Mouse (Mus musculus) lung, embryonic 15.5 days (tissue): ENCODE measurements around the gene Mtus2. TPM values are rescaled to one million over a fixed set of nuclear protein-coding genes. Genes with fewer than 3 reads are reported as not detected.

Source experiments
- ATAC-seq: fragments of 200-750 bp; cut with Nextera tagmentation; 2 replicates; pipeline ENCODE4 v1.8.0; 2017; ENCODE audit warnings: moderate number of reproducible peaks, borderline replicate concordance; ENCODE audit not compliant: low FRiP score, low TSS enrichment; ENCODE audit errors: extremely low read depth
- H3K27ac ChIP-seq: fragments of 300-500 bp; sonication (generic); 2 replicates; pipeline ENCODE4 v1.5.1; 2015; ENCODE audit warnings: moderate library complexity, mild to moderate bottlenecking, inconsistent platforms
- H3K27me3 ChIP-seq: fragments of 300-500 bp; sonication (generic); 2 replicates; pipeline ENCODE4 v1.6.1; 2015; ENCODE audit warnings: inconsistent platforms
- H3K36me3 ChIP-seq: fragments of 300-500 bp; sonication (generic); 2 replicates; pipeline ENCODE4 v1.6.1; 2015; ENCODE audit warnings: inconsistent platforms
- H3K4me1 ChIP-seq: fragments of 300-500 bp; sonication (generic); 2 replicates; pipeline ENCODE4 v1.6.1; 2015; ENCODE audit warnings: inconsistent platforms
- H3K4me2 ChIP-seq: fragments of 300-500 bp; sonication (generic); 2 replicates; pipeline ENCODE4 v1.6.1; 2015; ENCODE audit warnings: inconsistent platforms, mild to moderate bottlenecking, moderate library complexity
- H3K4me3 ChIP-seq: fragments of 300-500 bp; sonication (generic); 2 replicates; pipeline ENCODE4 v1.5.1; 2015; ENCODE audit warnings: mild to moderate bottlenecking, inconsistent platforms
- H3K9ac ChIP-seq: fragments of 300-500 bp; sonication (generic); 2 replicates; pipeline ENCODE4 v1.6.1; 2015; ENCODE audit warnings: inconsistent platforms
- H3K9me3 ChIP-seq: fragments of 300-500 bp; sonication (generic); 2 replicates; pipeline ENCODE4 v1.6.1; 2016; ENCODE audit warnings: inconsistent platforms
- WGBS: fragments of 180-500 bp; shearing (Covaris S2); methylation state at CpG from one replicate; pipeline ENCODE4 v1.1.7; 2015; 5-methylcytosine and 5-hydroxymethylcytosine counted together
- polyA plus RNA-seq: library from polyadenylated mRNA; unstranded; fragments of >200 nt; fragmentation: Nextera tagmentation; extraction: Ambion mirVana; gene quantifications from 2 replicates; pipeline ENCODE4 v1.2.1, GENCODE M21; 2015

Mtus2 gene
- polyA plus RNA-seq, 1 experiment from 2014 or later = 8.5 TPM

DNA sequence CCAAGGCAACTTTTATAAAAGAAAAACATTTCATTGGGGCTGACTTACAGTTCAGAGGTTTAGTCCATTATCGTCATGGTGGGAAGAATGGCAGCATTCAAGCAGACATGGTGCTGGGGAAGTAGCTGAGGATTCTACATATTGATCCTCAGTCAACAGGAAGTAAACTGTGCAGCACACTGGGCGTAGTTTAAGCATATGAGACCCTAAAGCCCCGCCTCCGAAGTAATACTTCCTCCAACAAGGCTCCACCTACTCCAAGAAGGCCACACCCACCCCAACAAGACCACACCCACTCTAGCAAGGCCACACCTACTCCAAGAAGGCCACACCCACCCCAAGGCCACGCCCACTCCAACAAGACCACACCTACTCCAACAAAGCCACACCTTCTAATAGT is 55.0 kb downstream of the Mtus2 start:
- Histone ChIP-seq H3K4me3 (no peak overlapping the region), H3K27ac (no peak overlapping the region), H3K27me3 (no peaks in the 10 kb centered on the region), H3K4me2 (no peak overlapping the region), H3K36me3 (no peaks in the 10 kb centered on the region), H3K9ac (no peak overlapping the region), H3K4me1 (no peaks in the 10 kb centered on the region), H3K9me3 (no peaks in the 10 kb centered on the region)
- no peak for ATAC-seq
- WGBS = 82% methylated on average over 5 of the region's 5 CpGs

DNA sequence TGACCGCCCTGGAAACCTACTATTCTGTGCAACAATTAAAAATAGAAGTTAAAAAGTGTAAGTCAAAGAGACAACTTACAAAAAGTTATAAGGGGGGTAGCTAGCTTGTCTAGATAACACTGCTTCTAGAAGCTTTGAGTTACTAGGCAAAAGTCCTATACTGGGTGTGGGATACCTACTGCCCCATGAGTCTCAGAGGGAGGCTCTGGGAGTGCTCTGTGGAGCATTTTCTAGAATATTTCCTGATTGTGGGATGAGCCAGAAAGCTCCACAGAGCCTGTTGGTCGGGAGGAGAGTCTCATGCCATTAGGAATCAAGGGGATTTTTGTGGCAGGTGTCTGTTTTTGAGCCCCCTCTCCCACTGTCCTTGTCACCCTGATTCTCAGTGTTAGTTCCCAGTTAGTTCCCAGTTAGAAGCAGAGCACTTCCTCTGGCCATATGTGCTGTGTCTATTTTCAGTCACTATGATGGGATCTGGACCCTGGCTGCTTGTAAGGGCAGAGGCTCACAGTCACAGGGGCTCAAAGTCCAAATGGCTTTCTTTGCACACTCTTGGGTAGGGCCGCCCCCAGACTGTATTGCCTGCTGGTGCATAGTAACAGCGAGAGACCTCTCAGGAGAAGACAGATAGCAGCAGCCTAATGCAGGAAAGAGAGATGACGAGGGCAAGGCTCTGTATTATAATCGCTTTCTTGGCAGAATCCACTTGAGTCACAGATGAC is 57.2 kb downstream of the Mtus2 start:
- H3K4me3 ChIP-seq = no peak overlapping the region
- H3K27me3 ChIP-seq = no peaks in the 10 kb centered on the region
- ATAC-seq = no peak
- H3K9me3 ChIP-seq = no peaks in the 10 kb centered on the region
- no peaks in the 10 kb centered on the region for H3K36me3 ChIP-seq
- WGBS = 69% methylated on average over 6 of the region's 6 CpGs
- H3K4me2 ChIP-seq = no peak overlapping the region
- H3K9ac ChIP-seq = no peak overlapping the region
- H3K27ac ChIP-seq = no peak overlapping the region
- H3K4me1 ChIP-seq = no peaks in the 10 kb centered on the region

DNA sequence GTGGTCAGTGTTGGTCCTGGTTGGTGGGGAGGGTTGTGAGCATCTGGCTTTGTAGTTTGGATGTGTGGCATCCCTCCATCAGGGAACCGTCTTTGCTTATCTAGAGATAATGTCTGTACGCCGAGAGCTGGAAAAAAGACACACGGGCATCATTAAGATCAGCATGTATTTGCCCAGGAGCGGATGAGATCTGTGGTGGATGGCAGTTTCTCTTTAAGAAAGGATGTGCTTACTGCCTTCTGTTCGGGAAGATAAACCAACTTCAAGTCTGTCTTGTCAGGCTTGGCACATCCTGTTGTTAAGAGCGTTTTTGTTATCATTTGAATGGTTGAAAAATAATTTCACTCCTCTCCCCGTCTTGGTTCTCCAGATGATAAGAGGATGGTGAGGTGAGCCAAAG is 58.3 kb downstream of the Mtus2 start:
- H3K4me3 ChIP-seq = no peak overlapping the region
- H3K27me3 ChIP-seq = no peaks in the 10 kb centered on the region
- H3K4me1 ChIP-seq = no peaks in the 10 kb centered on the region
- H3K9ac ChIP-seq = no peak overlapping the region
- no peak overlapping the region for H3K4me2 ChIP-seq
- WGBS = 49% methylated on average over 8 of the region's 8 CpGs
- H3K36me3 ChIP-seq = no peaks in the 10 kb centered on the region
- ATAC-seq = no peak
- no peak overlapping the region for H3K27ac ChIP-seq
- H3K9me3 ChIP-seq = no peaks in the 10 kb centered on the region

DNA sequence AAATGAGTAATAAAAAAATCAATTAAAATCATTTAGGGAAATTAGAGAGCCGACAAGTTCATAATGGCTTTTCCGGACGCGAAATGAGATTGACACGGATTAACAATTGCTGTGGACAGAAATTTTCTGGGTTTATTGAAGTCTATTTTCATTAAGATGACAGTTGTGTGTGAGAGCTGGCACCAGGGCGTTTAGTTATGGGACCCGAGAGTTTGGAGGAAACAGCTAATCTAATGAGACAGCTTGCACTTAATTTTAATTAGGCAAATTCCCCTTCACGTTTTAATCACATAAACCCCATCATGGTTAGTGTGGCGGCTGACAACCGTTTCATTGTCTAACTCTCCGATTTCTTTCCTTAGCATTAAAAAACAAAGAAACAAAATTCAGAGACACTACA is 60.3 kb downstream of the Mtus2 start:
- H3K27ac ChIP-seq = no peak overlapping the region
- no peaks in the 10 kb centered on the region for H3K9me3 ChIP-seq
- no peaks in the 10 kb centered on the region for H3K4me1 ChIP-seq
- 91% methylated on average over 11 of the region's 11 CpGs for WGBS
- H3K4me2 ChIP-seq = no peak overlapping the region
- ATAC-seq = no peak
- H3K9ac ChIP-seq = no peak overlapping the region
- H3K36me3 ChIP-seq = no peaks in the 10 kb centered on the region
- H3K4me3 ChIP-seq = no peak overlapping the region
- no peaks in the 10 kb centered on the region for H3K27me3 ChIP-seq

DNA sequence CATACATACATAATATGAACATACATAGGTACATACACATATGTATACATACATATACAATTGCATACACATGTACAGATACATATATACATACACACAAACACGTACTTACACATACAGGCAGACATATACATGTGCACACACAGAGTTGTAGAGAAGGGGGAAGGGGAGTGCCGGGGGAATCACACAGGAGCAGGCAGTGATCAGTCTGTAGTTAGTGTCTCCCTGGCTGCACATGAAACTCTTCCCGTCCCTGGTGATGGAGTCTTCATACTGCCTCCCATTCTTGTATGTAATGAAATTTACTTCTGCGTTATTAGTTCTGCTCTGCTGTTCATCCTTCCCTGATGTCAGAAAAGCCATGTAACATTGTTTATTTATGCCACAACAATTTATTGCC is 65.7 kb downstream of the Mtus2 start:
- H3K9ac ChIP-seq = no peak overlapping the region
- H3K27ac ChIP-seq = no peak overlapping the region
- H3K9me3 ChIP-seq = no peaks in the 10 kb centered on the region
- no peaks in the 10 kb centered on the region for H3K36me3 ChIP-seq
- no peaks in the 10 kb centered on the region for H3K27me3 ChIP-seq
- no peak for ATAC-seq
- H3K4me1 ChIP-seq = no peaks in the 10 kb centered on the region
- WGBS = 89% methylated on average over 4 of the region's 4 CpGs
- H3K4me3 ChIP-seq = no peak overlapping the region
- no peak overlapping the region for H3K4me2 ChIP-seq

DNA sequence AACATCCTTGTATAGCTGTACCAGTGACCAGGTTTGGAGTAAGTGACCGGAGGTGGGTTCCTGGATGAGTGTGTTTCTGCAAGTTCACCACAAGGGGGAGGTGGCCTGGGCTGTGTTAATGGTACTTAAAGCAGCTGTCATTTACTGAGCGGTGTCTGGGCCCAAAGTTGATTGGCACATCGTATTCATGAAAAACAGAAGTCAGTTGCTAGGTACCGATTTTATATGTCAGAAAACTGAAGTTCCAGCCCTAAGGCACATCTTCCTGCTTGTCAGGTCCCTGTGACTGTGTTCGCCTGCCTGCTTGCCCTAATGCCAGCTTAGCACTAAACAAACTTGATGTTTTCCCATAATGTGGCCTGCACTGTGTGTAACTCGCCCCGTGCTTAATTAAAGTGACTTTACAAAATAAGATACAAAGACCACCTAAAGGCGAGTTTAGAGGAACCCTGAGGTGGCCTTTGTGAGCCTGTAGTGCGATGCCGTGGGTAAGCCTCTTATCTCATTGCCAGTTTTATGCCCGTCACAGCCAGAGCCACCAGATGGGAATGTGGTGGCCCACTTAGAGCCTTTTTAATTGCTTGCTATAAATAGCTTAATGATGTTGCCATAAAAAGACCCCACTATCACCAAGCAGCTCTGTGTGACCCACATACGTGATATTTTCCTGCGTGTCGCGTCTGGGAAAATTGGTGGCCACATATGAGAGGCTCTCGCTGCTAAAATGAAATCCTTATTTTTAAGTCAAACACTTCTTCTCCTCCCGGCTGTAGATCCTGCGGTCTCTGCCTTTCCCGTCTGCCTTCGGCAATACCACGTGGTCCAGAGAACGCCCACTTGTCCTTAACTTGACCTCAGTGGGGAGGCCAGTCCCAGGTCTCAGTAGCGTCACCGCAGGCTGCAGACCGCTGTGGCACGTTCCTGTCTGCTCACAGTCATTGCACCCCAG is 69.6 kb downstream of the Mtus2 start:
- Histone ChIP-seq H3K9ac (no peak overlapping the region), H3K4me1 (no peaks in the 10 kb centered on the region), H3K4me3 (no peak overlapping the region), H3K27ac (no peak overlapping the region), H3K4me2 (peak overlapping the region; percentile 4; the same call in 1 of the 2 replicates), H3K9me3 (no peaks in the 10 kb centered on the region), H3K27me3 (no peaks in the 10 kb centered on the region), H3K36me3 (no peaks in the 10 kb centered on the region)
- 48% methylated on average over 26 of the region's 26 CpGs for WGBS
- ATAC-seq = peak; percentile 70; the same call in 1 of the 2 replicates

DNA sequence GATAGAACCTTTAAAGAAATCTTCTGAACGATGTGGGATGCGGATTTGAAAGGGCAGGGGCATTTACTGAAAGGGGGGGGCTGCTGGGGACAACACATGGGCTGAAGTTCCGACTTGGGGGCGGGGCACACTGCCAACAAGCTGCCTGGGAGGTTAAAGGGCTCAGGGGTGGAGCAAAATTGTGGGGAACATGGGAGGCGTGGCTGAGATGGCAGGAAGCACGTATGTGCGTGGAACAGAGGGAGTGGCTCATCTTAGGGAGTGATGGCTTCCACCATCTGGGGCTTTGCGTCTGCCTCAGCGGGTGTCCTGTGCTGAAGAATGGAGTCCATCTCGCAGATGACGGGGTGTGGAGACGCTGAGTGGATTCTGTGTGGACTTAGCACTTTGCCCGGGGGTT is 70.9 kb downstream of the Mtus2 start:
- H3K36me3 ChIP-seq = no peaks in the 10 kb centered on the region
- no peaks in the 10 kb centered on the region for H3K27me3 ChIP-seq
- no peaks in the 10 kb centered on the region for H3K9me3 ChIP-seq
- no peak overlapping the region for H3K4me3 ChIP-seq
- ATAC-seq = no peak
- no peak overlapping the region for H3K27ac ChIP-seq
- H3K9ac ChIP-seq = no peak overlapping the region
- WGBS = 72% methylated on average over 13 of the region's 13 CpGs
- H3K4me2 ChIP-seq = no peak overlapping the region
- no peaks in the 10 kb centered on the region for H3K4me1 ChIP-seq

DNA sequence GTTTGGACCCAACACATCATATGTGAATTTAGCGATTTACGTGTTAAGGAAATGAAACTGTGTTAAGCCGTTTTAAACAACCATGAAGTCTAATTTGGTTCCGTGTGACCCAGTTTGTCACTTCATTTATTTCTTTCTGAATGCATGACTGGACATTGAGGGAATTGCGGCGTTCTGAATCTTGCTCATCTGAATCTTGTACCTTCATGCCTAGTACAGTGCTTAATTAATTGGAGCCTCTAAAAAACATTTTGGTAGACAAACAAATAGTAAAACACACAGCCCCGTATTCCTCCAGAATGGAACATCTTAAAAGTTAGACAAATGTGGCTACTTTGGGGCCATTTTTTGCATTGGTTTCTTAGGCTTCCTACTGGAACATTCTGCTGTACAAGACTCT is 84.5 kb downstream of the Mtus2 start:
- Histone ChIP-seq H3K4me3 (no peak overlapping the region), H3K4me2 (no peak overlapping the region), H3K4me1 (no peaks in the 10 kb centered on the region), H3K9me3 (0 out of 2 replicates have a peak, but pooled peaks cover 3% of the 10 kb centered on the region), H3K9ac (no peak overlapping the region), H3K27ac (no peak overlapping the region), H3K36me3 (no peaks in the 10 kb centered on the region), H3K27me3 (no peaks in the 10 kb centered on the region)
- WGBS = 89% methylated on average over 7 of the region's 7 CpGs
- ATAC-seq = no peak

DNA sequence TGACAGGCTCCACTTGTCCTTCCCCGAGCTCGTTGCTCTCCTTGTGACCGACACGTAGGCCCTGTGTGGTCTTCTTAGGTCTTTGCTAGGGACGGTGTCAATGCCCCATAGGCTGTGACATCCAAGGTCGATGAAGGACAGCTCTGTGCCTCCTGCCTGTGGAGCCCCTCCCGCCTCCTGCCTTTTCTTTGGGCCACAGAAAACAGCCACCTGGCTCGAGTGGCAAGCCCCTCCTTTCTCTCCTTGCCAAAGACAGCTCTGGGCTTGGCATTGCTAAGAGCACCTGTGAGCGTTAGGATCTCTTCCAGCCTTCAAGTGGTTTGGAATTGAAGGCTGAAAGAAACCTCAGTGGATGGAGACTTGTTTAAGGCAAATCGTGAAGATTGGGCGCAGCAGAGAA is 91.1 kb downstream of the Mtus2 start:
- Histone ChIP-seq H3K4me3 (no peak overlapping the region), H3K36me3 (no peaks in the 10 kb centered on the region), H3K9ac (no peak overlapping the region), H3K27me3 (no peaks in the 10 kb centered on the region), H3K4me1 (no peaks in the 10 kb centered on the region), H3K27ac (no peak overlapping the region), H3K4me2 (no peak overlapping the region), H3K9me3 (0 out of 2 replicates have a peak, but pooled peaks cover 3% of the 10 kb centered on the region)
- WGBS = 69% methylated on average over 11 of the region's 11 CpGs
- ATAC-seq = no peak

DNA sequence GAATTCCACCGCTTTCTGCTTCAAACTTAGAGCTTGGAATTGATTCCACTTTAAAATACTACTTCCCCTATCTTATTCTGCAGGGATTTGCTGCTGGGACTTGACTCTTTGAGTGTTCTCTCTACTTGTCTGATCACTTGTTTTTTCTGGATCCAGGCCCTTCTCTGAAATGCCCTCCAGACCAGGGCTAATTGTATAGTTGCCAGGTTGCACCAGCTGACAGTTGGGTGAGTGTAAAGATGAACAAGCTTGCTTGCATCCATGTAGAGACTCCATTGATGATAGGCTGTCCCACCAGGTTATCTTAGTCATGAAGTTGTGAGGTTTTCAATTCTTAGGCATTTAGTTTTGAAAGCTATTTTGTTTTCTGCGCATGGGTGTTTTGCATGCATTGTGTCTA is 92.2 kb downstream of the Mtus2 start:
- no peak for ATAC-seq
- Histone ChIP-seq H3K9ac (no peak overlapping the region), H3K27me3 (no peaks in the 10 kb centered on the region), H3K4me2 (no peak overlapping the region), H3K4me1 (no peaks in the 10 kb centered on the region), H3K9me3 (0 out of 2 replicates have a peak, but pooled peaks cover 3% of the 10 kb centered on the region), H3K36me3 (no peaks in the 10 kb centered on the region), H3K27ac (no peak overlapping the region), H3K4me3 (no peak overlapping the region)
- WGBS = 89% methylated on average over 2 of the region's 2 CpGs

DNA sequence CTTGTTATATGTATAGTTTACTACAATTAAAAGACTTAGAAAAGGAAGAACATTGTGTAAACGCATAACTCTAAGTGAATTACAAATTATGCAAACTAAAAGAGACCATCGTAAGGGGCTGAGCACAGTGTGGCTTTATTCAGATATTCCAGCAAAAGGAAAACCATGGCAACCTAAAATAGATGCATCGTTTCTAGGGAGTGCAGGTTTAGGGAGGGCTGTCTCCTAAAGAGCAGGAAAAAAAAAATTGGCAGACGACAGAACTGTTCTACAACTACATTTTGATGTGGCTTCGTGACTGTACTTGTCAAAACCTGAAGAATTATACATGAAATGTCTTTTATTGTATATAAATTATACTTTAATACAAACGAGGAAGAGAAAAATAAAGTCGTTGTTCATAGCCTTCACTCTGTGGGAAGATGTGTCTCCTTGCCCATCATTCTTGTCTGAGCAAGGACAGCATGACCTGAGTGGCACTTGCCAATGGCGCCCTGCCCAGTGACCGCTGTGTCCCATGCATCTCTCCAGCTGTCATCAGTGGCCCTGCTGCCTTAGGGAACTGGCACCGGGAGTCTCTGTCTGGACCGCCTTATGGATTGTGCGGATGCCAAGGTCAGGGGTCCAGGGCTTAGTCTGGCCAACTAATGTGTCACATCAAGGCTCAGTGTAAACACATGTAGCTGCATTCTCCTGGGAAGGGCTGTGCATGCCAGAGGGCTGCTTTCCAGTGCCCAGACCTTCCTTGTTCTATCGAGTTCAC is 95.9 kb downstream of the Mtus2 start:
- 56% methylated on average over 13 of the region's 13 CpGs for WGBS
- H3K36me3 ChIP-seq = no peaks in the 10 kb centered on the region
- no peaks in the 10 kb centered on the region for H3K9me3 ChIP-seq
- no peak overlapping the region for H3K4me3 ChIP-seq
- H3K9ac ChIP-seq = no peak overlapping the region
- no peak for ATAC-seq
- no peak overlapping the region for H3K4me2 ChIP-seq
- H3K27me3 ChIP-seq = no peaks in the 10 kb centered on the region
- no peaks in the 10 kb centered on the region for H3K4me1 ChIP-seq
- no peak overlapping the region for H3K27ac ChIP-seq
